Mouse (Mus musculus) T-helper 2 cell (primary cell): ENCODE data around the gene Tsc22d4.

Source experiments
- in situ Hi-C: fragments of 300-600 bp; cut with MboI, MseI; formaldehyde crosslinking; loops from one replicate; pipeline ENCODE4 v1.15.1; 2025; ENCODE audit warnings: high pct_unique_total_duplicates

Gene Tsc22d4

DNA sequence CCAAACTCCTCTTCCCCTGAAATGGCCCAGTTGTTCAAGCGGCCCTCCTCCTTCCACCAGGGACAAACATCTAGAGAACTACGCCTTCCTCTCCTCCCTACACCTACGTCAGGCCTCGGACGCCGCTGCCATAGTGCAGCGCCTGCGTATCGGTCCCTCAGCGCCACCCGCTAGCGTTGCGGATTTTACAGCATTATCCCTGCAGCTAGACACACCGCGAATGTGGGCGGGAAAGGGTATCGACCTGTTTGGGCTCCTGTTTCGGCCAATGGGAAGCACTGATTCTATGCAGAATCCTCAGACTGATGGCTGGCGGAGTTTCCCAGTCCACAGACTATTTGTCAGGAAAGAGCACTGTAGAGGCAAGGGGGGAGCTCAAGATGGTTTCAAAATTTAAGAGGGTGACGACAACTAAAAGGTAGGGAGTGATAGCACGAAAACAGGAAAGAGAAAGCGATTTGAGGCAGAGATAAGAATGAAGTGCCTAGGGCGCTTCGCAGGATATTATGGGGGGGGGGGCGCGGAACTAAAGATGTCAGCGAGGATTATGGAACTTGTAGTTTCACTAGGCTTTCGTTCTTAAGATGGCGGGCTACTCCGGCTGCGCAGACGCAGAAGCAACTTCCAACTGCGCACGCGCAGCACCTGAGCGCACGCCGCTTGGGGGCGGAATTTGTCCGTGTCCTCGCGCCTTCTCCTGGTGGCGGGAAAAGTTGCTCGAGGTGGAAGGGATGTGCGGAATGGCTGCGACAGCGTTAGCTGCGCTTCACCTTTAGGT lies 41.8 kb downstream of the Tsc22d4 start, which contains the start of the genes Mepce and Zcwpw1:
Mepce (minus strand) TSS at position 505 of the 778 bp plus-strand sequence.
Zcwpw1 (plus strand) TSS at position 648 of the 778 bp plus-strand sequence.
- in situ Hi-C loops: no loop called here

DNA sequence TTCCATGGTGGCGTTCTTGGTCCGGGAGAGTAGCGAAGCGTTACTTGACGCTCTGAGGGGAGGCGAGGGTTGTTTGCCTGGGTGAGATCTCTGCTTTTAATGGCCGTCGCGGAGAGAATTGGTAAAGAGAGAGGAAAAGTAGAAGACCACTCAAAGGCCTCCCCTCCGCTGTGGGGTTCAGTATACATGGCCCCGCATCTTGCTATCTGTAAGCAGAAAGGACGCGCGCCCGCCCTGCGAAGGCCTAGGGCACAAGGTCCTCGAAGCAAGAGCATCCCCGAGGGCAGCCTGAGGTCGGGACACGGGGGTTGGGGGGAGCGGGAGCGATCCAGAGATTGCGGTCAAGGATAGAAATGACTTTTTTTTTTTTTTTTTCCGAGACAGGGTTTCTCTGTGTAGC lies 42.6 kb downstream of the Tsc22d4 start:
- in situ Hi-C loops: no loop called here

DNA sequence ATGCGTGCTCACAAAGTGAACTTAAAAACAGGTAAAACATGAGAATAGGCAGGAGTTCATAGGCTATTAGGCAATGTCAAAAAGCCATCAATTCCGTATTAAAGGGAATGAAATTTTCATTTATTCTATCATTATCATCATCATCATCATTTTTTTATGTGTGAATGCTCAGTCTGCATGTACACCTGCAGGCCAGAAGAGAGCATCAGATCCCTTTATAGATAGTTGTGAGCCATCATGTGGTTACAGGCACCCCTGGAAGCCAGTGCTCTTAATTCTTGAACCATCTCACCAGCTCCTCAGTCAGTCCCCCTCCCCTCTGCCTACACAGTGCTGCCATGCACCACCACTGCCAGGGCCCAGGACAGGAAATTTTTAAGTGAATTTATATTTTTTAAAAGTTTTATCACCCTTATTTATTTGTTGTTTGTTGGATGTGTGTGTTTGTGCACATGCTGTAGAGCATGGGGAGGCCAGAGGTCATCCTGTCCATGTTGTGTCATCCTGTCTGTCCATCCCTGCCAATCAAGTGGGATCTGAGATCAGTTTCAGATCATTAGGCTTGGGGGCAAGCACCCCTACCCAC lies 43.5 kb downstream of the Tsc22d4 start:
- in situ Hi-C loops: no loop called here

DNA sequence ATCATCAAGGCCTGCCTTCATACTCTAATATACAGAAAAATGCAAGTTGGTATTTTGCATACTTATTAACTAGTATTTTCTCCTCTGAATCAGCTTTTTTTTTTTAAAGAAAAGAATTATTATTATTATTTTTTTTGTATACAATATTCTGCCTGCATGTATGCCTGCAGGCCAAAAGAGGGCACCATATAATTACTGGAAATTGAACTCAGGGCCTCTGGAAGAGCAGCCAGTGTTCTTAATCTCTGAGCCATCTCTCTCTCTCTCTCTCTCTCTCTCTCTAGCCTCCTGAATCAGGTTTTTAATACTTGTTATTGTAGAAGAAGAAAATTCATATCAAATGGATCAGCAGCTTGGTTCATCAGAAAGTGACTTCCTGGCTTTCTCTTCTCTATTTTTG lies 46.0 kb downstream of the Tsc22d4 start:
- in situ Hi-C loops: no loop called here

DNA sequence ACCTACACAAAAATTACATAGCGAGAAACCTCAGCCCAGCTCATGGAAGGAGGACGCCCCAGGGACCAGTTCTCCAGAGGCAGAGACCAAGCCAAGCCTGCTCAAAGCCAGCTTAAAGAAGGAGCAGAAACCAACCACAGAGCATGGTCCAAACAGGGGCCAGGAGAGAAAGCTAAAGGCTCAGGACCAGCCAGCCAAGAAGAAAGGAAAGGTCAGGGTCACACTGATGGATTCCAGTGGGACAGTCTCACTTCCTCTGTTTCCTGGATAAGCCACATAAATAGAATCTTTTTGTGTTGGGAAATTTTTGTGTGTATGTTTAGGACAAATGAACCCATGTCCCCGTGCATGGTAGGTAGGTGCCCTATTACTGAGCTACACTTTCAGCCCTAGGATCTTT lies 51.1 kb downstream of the Tsc22d4 start:
- in situ Hi-C loops: loop anchor here (5.0 kb wide), 1 partner anchor 76 kb away; the partner anchor contains the start of gene Pilrb2

DNA sequence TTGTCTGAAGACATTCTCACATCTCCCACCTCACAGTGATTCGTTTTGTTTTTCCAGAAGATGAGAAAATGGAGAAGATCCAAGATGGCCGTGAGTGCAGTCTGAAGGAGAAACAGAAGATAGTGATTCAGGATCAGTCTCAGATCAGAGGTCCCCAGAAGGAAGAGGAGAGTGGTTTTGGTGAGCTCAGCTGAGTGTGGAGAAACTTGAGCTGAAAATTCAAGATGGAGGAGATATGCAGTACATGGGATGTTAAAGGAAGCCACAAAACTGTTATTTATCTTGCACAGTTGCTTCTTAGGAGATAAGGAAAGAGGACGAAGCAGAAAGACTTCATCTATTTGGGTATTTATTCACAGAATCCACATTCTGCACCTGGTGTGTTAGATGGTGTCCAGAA lies 55.4 kb downstream of the Tsc22d4 start:
- in situ Hi-C loops: no loop called here

DNA sequence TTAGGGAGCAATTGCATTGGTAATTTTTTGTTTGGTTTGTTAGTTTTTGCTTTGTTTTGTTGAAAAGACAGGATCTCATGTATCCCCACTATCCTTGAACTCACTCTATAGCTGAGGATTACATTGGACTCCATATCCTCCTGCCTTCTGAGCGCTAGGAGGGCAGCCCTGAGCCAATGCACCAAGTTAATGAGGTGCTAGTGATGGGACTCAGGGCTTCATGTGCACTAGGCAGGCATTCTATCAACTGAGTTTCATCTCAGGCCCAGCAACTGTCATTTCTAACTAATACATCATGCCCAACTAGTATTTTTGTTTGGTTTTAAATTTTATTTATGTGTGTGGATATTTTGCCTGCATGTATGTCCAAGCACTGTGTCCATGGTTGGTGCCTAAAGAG lies 60.6 kb downstream of the Tsc22d4 start:
- in situ Hi-C loops: no loop called here

DNA sequence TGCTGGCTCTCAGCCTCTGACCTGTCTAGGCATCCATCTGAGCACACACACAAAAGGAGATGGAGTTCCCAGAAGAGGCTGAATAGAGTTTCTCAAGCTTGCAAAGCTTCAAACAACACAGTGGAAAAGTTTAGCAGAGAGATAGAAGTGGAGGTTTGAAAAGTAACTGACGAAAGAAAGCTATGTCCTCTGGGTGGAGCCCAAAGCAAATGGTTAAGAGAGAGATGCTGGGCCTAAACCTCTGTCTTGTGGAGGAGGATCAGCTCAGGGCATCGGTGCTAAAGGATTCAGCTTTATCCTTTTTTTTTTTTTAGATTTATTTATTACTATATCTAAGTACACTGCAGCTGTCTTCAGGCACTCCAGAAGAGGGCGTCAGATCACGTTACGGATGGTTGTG lies 62.8 kb downstream of the Tsc22d4 start:
- in situ Hi-C loops: no loop called here

DNA sequence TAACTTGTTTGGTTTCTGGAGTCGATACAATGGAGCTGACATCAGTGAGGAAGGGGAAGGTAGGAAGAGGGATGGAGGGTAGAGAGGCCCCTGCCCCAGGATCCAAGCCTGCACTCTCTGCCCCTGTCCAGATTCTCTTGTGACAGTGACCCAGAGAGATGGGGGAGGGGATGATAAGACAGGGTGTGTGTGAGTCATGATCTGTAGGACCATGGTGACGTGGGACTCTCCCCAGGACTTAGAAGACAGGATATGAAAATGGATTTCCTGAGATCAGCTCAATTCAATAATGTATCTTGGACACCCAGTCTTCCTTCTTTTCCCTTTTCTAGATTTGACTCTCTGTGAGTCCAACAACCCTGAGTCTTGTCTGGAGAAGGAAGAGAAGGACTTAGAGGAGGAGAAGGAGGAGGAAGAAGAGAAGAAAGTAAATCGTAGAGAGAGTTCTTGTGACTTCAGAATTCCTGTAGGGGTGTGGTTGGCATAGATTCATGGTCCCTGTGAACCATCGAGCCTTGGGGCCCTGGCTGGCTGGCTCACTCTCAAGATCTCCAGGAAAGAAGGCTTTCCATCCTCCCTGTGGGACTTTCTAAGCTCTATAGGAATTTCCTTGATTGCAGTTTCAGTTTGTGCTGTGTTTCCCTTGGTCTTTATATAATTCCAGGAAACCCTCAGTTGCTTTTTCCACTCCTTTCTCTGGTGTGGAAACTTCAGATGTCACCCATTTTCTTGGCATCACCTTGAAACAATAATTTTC lies 72.1 kb downstream of the Tsc22d4 start:
- in situ Hi-C loops: loop anchor here (10.0 kb wide), 1 partner anchor 817 kb away; no protein-coding TSS in a partner anchor
